Mouse (Mus musculus) layer of hippocampus, postnatal 10 days (tissue): ENCODE measurements around the gene Unc80. TPM values are rescaled to one million over a fixed set of nuclear protein-coding genes. Genes with fewer than 3 reads are reported as not detected.

ENCODE experiments used
- DNase-seq, 2 experiments: peaks; one replicate each; pipeline ENCODE4 v3.0.0; 2021; ENCODE audit warnings: low spot score in 2 of 2
- long read RNA-seq: library from polyadenylated mRNA; stranded (forward); transcript quantifications from one replicate; pipeline ENCODE4 v2.0.0, GENCODE M21; 2023
- total RNA-seq, 2 experiments: library from RNA; stranded (reverse); gene quantifications; 2 replicates each; pipeline ENCODE4 v1.2.3; 2021

The Unc80 gene
- 10 to 100 TPM; 95.2 to 99.4 TPM for total RNA-seq
- long read RNA-seq, partial matches to known transcripts = 2 of 7 reads
- long read RNA-seq, other reads (novel, unspliced or antisense) = 3 of 7 reads

GRCm38 (mm10) chr1:66467821-66468703 is at the start of gene Unc80:
Gene Unc80, plus strand, starts transcription at chr1:66468367.
- peak; percentile 67 to 80 for DNase-seq

GRCm38 (mm10) chr1:66426073-66426472 is 42.1 kb upstream of the Unc80 start:
- no peak for DNase-seq

- DNase-seq = no peak
These were observed 37.2 kb upstream of the Unc80 start for GRCm38 (mm10) chr1:66430962-66431361.

- no peak for DNase-seq
These were observed 36.7 kb upstream of the Unc80 start for GRCm38 (mm10) chr1:66431472-66431871.

GRCm38 (mm10) chr1:66438069-66438468 is 30.1 kb upstream of the Unc80 start:
- no peak for DNase-seq

- DNase-seq = no peak
These were observed 25.2 kb upstream of the Unc80 start for GRCm38 (mm10) chr1:66442922-66443321.

GRCm38 (mm10) chr1:66449471-66449870 is 18.7 kb upstream of the Unc80 start:
- DNase-seq = no peak

- DNase-seq = no peak
These were observed 11.6 kb upstream of the Unc80 start for GRCm38 (mm10) chr1:66456580-66456979.

- no peak for DNase-seq
These were observed 10.4 kb upstream of the Unc80 start for GRCm38 (mm10) chr1:66457747-66458146.

GRCm38 (mm10) chr1:66459394-66459793 is 8.8 kb upstream of the Unc80 start:
- DNase-seq = no peak

GRCm38 (mm10) chr1:66460850-66461249 is 7.3 kb upstream of the Unc80 start:
- no peak for DNase-seq

GRCm38 (mm10) chr1:66468704-66469020 is 495 bp downstream of the Unc80 start:
- DNase-seq = peak; percentile 22 to 30

- DNase-seq = no peak
These were observed 14.6 kb downstream of the Unc80 start for GRCm38 (mm10) chr1:66482751-66483150.

- DNase-seq = no peak
These were observed 24.9 kb downstream of the Unc80 start for GRCm38 (mm10) chr1:66493064-66493463.

- no peak for DNase-seq
These were observed 27.3 kb downstream of the Unc80 start for GRCm38 (mm10) chr1:66495310-66496012.

GRCm38 (mm10) chr1:66550812-66551211 is 82.6 kb downstream of the Unc80 start:
- no peak for DNase-seq

- no peak for DNase-seq
These were observed 84.3 kb downstream of the Unc80 start for GRCm38 (mm10) chr1:66552396-66552966.

- DNase-seq = no peak
These were observed 93.6 kb downstream of the Unc80 start for GRCm38 (mm10) chr1:66561636-66562270.

- no peak for DNase-seq
These were observed 94.2 kb downstream of the Unc80 start for GRCm38 (mm10) chr1:66562332-66562731.

GRCm38 (mm10) chr1:66569736-66570135 is 101.6 kb downstream of the Unc80 start:
- DNase-seq = no peak

- no peak for DNase-seq
These were observed 129.1 kb downstream of the Unc80 start for GRCm38 (mm10) chr1:66597163-66597788.
